Mouse (Mus musculus): ENCODE results near the gene Kif11.

- TF ChIP-seq POLR2A (IDR thresholded peaks at IDR 0.05; ENCODE audit: control insufficient read depth, low read depth, low read length) (no peak), CTCF (IDR thresholded peaks at IDR 0.05; ENCODE audit: control insufficient read depth, insufficient read depth, insufficient replicate concordance, low read depth, low read length) (no peak)
These were observed 67.5 kb downstream of the Kif11 start for GRCm38 (mm10) chr19:37443631-37444140.

All from testis, adult 2 months (tissue).